Mouse (Mus musculus): ENCODE measurements at regions not wholly inside any gene's neighbourhood (a gene's known extent, or its start where the extent isn't known, plus 50 kb on each side); places are given as distances from the start of the nearest gene placed in this dataset.

- TF ChIP-seq POLR2A (IDR thresholded peaks at IDR 0.05; ENCODE audit: insufficient read depth, low read depth, low read length) (no peak), CTCF (IDR thresholded peaks at IDR 0.05; ENCODE audit: insufficient read depth, low read depth, low read length) (no peak)
These were observed 798.0 kb downstream of the Cypt12 start for GRCm38 (mm10) chr3:18746206-18746605.

Measured in olfactory bulb, adult 2 months (tissue).